Mouse (Mus musculus) MEL (cell line): ENCODE data around the gene Scel. TPM values are rescaled to one million over a fixed set of nuclear protein-coding genes. Genes with fewer than 3 reads are reported as not detected.

ENCODE experiments used
- DNase-seq: peaks from one replicate; pipeline ENCODE4 v3.0.0; 2011; ENCODE audit warnings: low read depth, low spot score
- H3K27ac ChIP-seq: 2 replicates; pipeline ENCODE4 v1.5.1; 2012; ENCODE audit warnings: low read depth, mild to moderate bottlenecking, control low read depth, low read length, moderate library complexity; ENCODE audit not compliant: control insufficient read depth
- H3K27me3 ChIP-seq, 2 experiments: fragments of 150-350 bp in 1 of 2; sonication (generic) in 1 of 2; 2 replicates each; pipeline ENCODE4 v1.6.1; 2012; ENCODE audit warnings: low read length in 2 of 2, mild to moderate bottlenecking in 2 of 2, improper control_type of control experiment in 1 of 2, moderate library complexity in 1 of 2; ENCODE audit not compliant: insufficient read depth in 2 of 2, control insufficient read depth in 1 of 2
- H3K36me3 ChIP-seq, 2 experiments: 2 replicates each; pipeline ENCODE4 v1.6.1; 2012 to 2014; ENCODE audit warnings: low read length in 2 of 2, improper control_type of control experiment in 1 of 2, inconsistent platforms in 1 of 2, mild to moderate bottlenecking in 1 of 2; ENCODE audit not compliant: insufficient read depth in 2 of 2, control insufficient read depth in 1 of 2
- H3K4me1 ChIP-seq, 2 experiments: fragments of 150-350 bp in 1 of 2; sonication (generic) in 1 of 2; 2 replicates each; pipeline ENCODE4 v1.6.1; 2012; ENCODE audit warnings: low read length in 2 of 2, improper control_type of control experiment in 1 of 2, mild to moderate bottlenecking in 1 of 2; ENCODE audit not compliant: insufficient read depth in 2 of 2, control insufficient read depth in 1 of 2
- H3K4me3 ChIP-seq, 2 experiments: fragments of 150-350 bp in 1 of 2; sonication (generic) in 1 of 2; 2 replicates each; pipeline ENCODE4 v1.5.1; 2012; ENCODE audit warnings: low read depth in 2 of 2, low read length in 2 of 2, mild to moderate bottlenecking in 2 of 2, moderate library complexity in 2 of 2, control low read depth in 1 of 2, improper control_type of control experiment in 1 of 2; ENCODE audit not compliant: control insufficient read depth in 1 of 2, insufficient read depth in 1 of 2
- H3K79me2 ChIP-seq: 2 replicates; pipeline ENCODE4 v1.6.1; 2012; ENCODE audit warnings: mild to moderate bottlenecking, low read length, moderate library complexity; ENCODE audit not compliant: control insufficient read depth, poor library complexity, insufficient read depth
- H3K9ac ChIP-seq: 2 replicates; pipeline ENCODE4 v1.6.1; 2012; ENCODE audit warnings: low read depth, mild to moderate bottlenecking, control low read depth, low read length, moderate library complexity; ENCODE audit not compliant: control insufficient read depth, poor library complexity, severe bottlenecking
- H3K9me3 ChIP-seq: fragments of 150-350 bp; sonication (generic); replicated peaks from 2 replicates; pipeline ENCODE4 v1.6.1; 2012; ENCODE audit warnings: mild to moderate bottlenecking, low read length, improper control_type of control experiment, moderate library complexity; ENCODE audit not compliant: insufficient read depth
- CHD1 ChIP-seq: IDR thresholded peaks from 2 replicates; pipeline ENCODE4 v1.6.1; 2012; ENCODE audit warnings: low read depth, mild to moderate bottlenecking, inconsistent platforms, low read length, improper control_type of control experiment
- JUND ChIP-seq: IDR thresholded peaks from 2 replicates; pipeline ENCODE4 v1.6.1; 2011; ENCODE audit warnings: low read depth, mild to moderate bottlenecking, improper control_type of control experiment, low read length
- MAX ChIP-seq: IDR thresholded peaks from 2 replicates; pipeline ENCODE4 v1.6.1; 2011; ENCODE audit warnings: low read length, improper control_type of control experiment
- MEF2A ChIP-seq: IDR thresholded peaks from 2 replicates; pipeline ENCODE4 v1.6.1; 2014; ENCODE audit warnings: low read depth, mild to moderate bottlenecking, inconsistent platforms, low read length, improper control_type of control experiment; ENCODE audit not compliant: poor library complexity, insufficient replicate concordance, severe bottlenecking; ENCODE audit errors: extremely low read depth
- NELFE ChIP-seq: IDR thresholded peaks from 2 replicates; pipeline ENCODE4 v1.6.1; 2011; ENCODE audit warnings: low read depth, low read length, improper control_type of control experiment
- POLR2A ChIP-seq, 2 experiments: IDR thresholded peaks; 2 replicates each; pipeline ENCODE4 v1.6.1; 2011 to 2012; ENCODE audit warnings: low read length in 2 of 2, mild to moderate bottlenecking in 2 of 2, control low read depth in 1 of 2, improper control_type of control experiment in 1 of 2, low read depth in 1 of 2, moderate library complexity in 1 of 2; ENCODE audit not compliant: control insufficient read depth in 1 of 2, insufficient read depth in 1 of 2, poor library complexity in 1 of 2
- RAD21 ChIP-seq: IDR thresholded peaks from 2 replicates; pipeline ENCODE4 v1.6.1; 2011; ENCODE audit warnings: mild to moderate bottlenecking, low read depth, low read length, improper control_type of control experiment
- RCOR1 ChIP-seq: IDR thresholded peaks from 2 replicates; pipeline ENCODE4 v1.6.1; 2012; ENCODE audit warnings: low read depth, mild to moderate bottlenecking, inconsistent platforms, low read length, improper control_type of control experiment
- SMC3 ChIP-seq: IDR thresholded peaks from 2 replicates; pipeline ENCODE4 v1.6.1; 2011; ENCODE audit warnings: low read depth, low read length, improper control_type of control experiment
- TCF12 ChIP-seq: IDR thresholded peaks from 2 replicates; pipeline ENCODE4 v1.6.1; 2014; ENCODE audit warnings: low read depth, mild to moderate bottlenecking, inconsistent platforms, low read length, improper control_type of control experiment, moderate library complexity
- ZC3H11A ChIP-seq: IDR thresholded peaks from 2 replicates; pipeline ENCODE4 v1.6.1; 2012; ENCODE audit warnings: low read depth, mild to moderate bottlenecking, inconsistent platforms, low read length, improper control_type of control experiment
- ZKSCAN1 ChIP-seq: IDR thresholded peaks from 2 replicates; pipeline ENCODE4 v1.6.1; 2012; ENCODE audit warnings: low read depth, mild to moderate bottlenecking, inconsistent platforms, low read length, improper control_type of control experiment, moderate library complexity
- ZMIZ1 ChIP-seq: IDR thresholded peaks from 2 replicates; pipeline ENCODE4 v1.6.1; 2012; ENCODE audit warnings: low read depth, mild to moderate bottlenecking, inconsistent platforms, low read length, improper control_type of control experiment, moderate library complexity
- polyA plus RNA-seq, 2 experiments: library from polyadenylated mRNA; stranded (reverse) in 1 of 2; unstranded in 1 of 2; fragments of >175 nt in 1 of 2; fragments of >200 nt in 1 of 2; gene quantifications; 2 replicates each; pipeline versions ENCODE4 v1.2.1 to v1.2.4; 2012; ENCODE audit warnings: low replicate concordance in 2 of 2, low read depth in 1 of 2; ENCODE audit not compliant: insufficient read length in 2 of 2, insufficient read depth in 1 of 2, missing spikeins in 1 of 2
- total RNA-seq: library from RNA; depleted of rRNA; stranded (reverse); fragments of 300-350 nt; gene quantifications from 2 replicates; pipeline ENCODE4 v1.2.3, GENCODE M21; 2012; rRNA removed

Gene Scel
- total RNA-seq (not detected in 2 replicates), polyA plus RNA-seq (not detected)

DNA sequence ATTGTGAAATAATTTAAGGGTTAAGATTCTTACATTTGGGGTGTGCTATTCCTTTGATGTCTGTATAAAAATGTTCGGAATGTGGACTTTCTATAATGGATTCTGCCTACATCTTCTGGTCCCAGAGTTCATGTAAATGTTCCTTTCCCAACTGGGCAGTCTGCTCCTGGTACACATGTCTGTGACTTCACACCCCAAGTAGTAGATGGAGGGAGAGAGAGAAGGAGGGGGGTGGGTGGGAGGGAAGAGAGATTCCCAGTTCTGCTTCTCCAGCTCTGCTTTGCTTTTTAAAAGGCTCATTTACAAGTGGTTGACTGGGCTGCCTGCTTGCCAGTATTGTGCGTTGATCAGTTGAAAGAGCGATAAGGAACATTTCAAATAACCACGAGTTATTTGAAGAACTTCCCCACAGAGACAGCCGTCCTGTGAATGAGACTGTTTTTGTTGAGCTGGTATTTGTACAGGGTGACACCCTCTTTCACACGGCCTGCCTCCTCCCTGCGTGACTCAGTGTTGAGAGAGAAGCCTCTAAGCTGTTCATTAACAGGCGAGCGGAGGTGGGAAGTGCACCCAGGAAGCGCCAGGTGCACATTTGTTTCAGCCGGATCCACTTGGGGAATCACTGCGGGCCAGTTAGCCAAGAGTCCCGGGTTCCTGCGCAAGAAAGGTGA, at the start of gene Scel:
Gene Scel (plus strand): TSS at position 541 of the 671 bp plus-strand sequence.
- H3K9ac ChIP-seq, result no peak within 1 kb of the TSS
- no peaks in the 10 kb centered on the region for H3K9me3 ChIP-seq
- no peaks in the 10 kb centered on the region for H3K36me3 ChIP-seq
- no peak within 1 kb of the TSS for H3K4me3 ChIP-seq
- no peak for DNase-seq
- no peaks in the 10 kb centered on the region for H3K79me2 ChIP-seq
- H3K27ac ChIP-seq, result no peak within 1 kb of the TSS
- no peaks in the 10 kb centered on the region for H3K4me1 ChIP-seq
- TF ChIP-seq MEF2A (no peak), CHD1 (no peak), TCF12 (no peak), MAX (no peak), NELFE (no peak), POLR2A (IDR thresholded peaks at IDR 0.05; ENCODE audit: control insufficient read depth in 1 of 2, insufficient read depth in 1 of 2, low read depth in 1 of 2, low read length in 2 of 2, poor library complexity in 1 of 2) (no peak), ZKSCAN1 (no peak), JUND (no peak), RAD21 (no peak), ZC3H11A (no peak), RCOR1 (no peak)
- TF ChIP-seq, all 39 proteins: peak for 0
- H3K27me3 ChIP-seq, result no peaks in the 10 kb centered on the region; a peak in 1 of 4 replicates

GRCm38 (mm10) chr14:103468691-103469463, 44.3 kb upstream of the Scel start:
- H3K27me3 ChIP-seq, result no peaks in the 10 kb centered on the region
- H3K4me3 ChIP-seq, result peak overlapping the region; percentile 61 to 73
- 0 out of 4 replicates have a peak, but pooled peaks cover 0 to 3% of the 10 kb centered on the region in 2 experiments for H3K4me1 ChIP-seq
- peak overlapping the region; percentile 39 for H3K9ac ChIP-seq
- peak overlapping the region; percentile 40; the same call in 1 of the 2 replicates for H3K27ac ChIP-seq
- H3K79me2 ChIP-seq, result no peaks in the 10 kb centered on the region
- peak; percentile 51 for DNase-seq
- H3K36me3 ChIP-seq, result peaks cover 0 to 4% of the 10 kb centered on the region in 2 experiments; a peak in 2 of 4 replicates
- TF ChIP-seq ZMIZ1 (no peak), JUND (0 out of 2 replicates have a peak, but pooled peaks have one; percentile 38), ZKSCAN1 (no peak), SMC3 (no peak)
- TF ChIP-seq, all 39 proteins: peak for 1
- H3K9me3 ChIP-seq, result no peaks in the 10 kb centered on the region
